Mouse (Mus musculus) layer of hippocampus, adult 2 months (tissue): ENCODE measurements at regions not wholly inside any gene's neighbourhood (a gene's known extent, or its start where the extent isn't known, plus 50 kb on each side); places are given as distances from the start of the nearest gene placed in this dataset.
A peak's percentile ranks its signal among the peaks of the same experiment; 100 is the strongest.

Source experiments
- DNase-seq, 2 experiments: peaks; one replicate each; pipeline ENCODE4 v3.0.0; 2022; ENCODE audit warnings: low spot score in 2 of 2
- H3K27ac ChIP-seq: fragments of 200-600 bp; 2 replicates; pipeline ENCODE4 v1.8.1; 2022
- H3K4me3 ChIP-seq: fragments of 200-600 bp; 2 replicates; pipeline ENCODE4 v1.8.1; 2022; ENCODE audit warnings: mild to moderate bottlenecking
- CTCF ChIP-seq: fragments of 200-600 bp; conservative IDR thresholded peaks from 2 replicates; pipeline ENCODE4 v1.8.1; 2022; ENCODE audit warnings: antibody characterized with exemption, mild to moderate bottlenecking, moderate library complexity

DNA sequence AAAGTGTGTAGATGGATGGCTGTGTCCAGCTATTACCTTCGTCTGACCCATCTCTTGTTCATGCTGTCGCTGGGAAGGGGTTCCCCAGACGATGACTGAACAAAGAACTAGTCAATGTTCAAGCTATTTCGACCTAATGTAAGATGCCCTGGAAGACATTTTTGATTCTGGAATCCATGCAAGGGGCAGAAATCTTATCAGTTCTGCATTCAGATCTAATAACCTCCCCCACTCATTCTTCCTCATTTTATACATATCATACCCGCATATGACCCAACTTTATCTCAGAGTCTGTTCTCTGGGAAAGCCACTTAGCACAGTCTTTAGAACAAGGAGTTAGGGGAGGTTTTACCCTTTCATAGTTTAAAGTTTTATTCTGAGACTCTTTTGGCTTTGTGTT lies 52.2 kb upstream of the 2310009B15Rik start:
- Histone ChIP-seq H3K4me3 (no peak overlapping the region), H3K27ac (no peak overlapping the region)
- no peak for TF ChIP-seq CTCF
- DNase-seq = no peak

- H3K27ac ChIP-seq = no peak overlapping the region
These were observed 53.0 kb upstream of the 2310009B15Rik start for GRCm38 (mm10) chr1:138909654-138910053.

DNA sequence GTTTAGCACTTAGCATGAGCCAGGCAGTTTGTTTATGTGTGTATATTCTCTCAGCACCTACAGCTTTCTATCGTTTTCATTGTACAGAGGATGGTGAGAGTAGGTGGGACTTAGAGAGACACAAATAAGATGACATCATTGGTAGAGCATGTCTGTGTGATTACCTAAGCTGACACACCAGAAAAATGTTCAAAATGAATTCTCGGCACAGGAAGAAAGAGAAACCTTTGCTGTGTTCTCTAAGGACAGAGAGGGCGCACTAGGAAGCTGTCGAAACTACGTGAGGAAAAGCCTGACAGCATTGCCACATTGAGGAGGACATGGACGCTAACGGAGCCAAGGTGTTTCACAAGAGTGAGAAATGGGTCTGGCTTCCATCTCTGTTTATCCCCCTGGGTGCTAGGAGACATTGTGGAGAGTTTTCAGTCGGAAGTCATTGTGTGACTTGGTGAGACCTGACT lies 51.0 kb upstream of the Dennd1b start:
- TF ChIP-seq CTCF = peak; percentile 65
- peak overlapping the region; percentile 26 for H3K4me3 ChIP-seq
- no peak overlapping the region for H3K27ac ChIP-seq
- DNase-seq = peak in 1 of 2 experiments; percentile 17

More at GRCm38 (mm10) chr1:138909654-138910053, 53.0 kb upstream of the 2310009B15Rik start:
- no peak for DNase-seq
- no peak overlapping the region for H3K4me3 ChIP-seq
- TF ChIP-seq CTCF = no peak

DNA sequence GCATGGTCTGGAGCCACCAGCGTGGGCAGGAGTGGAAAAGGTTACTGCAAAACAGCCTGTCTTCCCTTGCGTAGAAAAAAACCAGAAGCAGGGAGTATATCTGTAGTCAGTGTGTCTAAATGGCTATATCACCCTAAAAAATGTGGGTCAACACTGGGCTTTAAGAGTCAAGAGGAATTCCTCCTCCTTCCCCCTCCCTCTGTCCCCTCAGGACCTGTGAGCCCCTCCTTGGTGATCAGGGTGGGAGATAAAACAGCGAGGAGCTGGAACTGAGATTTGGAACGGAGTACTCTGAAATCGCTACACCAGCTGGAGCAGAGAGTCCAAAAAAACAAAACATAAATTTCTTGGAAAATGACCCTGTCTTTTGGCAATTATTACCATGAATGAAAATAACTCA lies 50.3 kb upstream of the Dennd1b start:
- TF ChIP-seq CTCF = no peak
- no peak overlapping the region for H3K27ac ChIP-seq
- peak overlapping the region; percentile 26 for H3K4me3 ChIP-seq
- DNase-seq = no peak

DNA sequence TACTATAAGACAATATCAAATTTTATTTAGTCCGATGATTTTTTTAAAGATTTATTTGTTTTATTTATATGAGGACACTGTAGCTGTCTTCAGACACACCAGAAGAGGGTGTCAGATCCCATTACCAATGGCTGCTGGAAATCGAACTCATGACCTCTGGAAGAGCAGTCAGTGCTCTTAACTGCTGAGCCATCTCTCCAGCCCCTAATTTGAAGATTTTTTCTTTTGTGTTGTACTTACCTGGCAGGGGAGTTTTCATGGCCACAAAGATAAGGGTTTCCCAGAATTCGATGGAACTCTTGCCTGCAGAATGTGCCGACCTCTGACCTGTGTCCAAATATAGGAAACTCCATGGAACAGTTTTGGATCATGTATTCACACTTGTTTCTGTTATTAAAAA lies 49.8 kb upstream of the Dennd1b start:
- no peak overlapping the region; the same call in 1 of the 2 replicates for H3K4me3 ChIP-seq
- no peak for DNase-seq
- no peak overlapping the region for H3K27ac ChIP-seq
- no peak; the same call in 1 of the 2 replicates for TF ChIP-seq CTCF
